ENCODE assay signal across 25 mouse cellular contexts in genomic region chr4:55882541-55882940, GRCm38 (mm10).
"Had no signal": no experiment of that assay in that cellular context is flagged by ENCODE, and none has a peak within 500 bp of the region (broad histone marks: within the 10 kb centered on the region; RNA-seq: fewer than 3 reads in every experiment).

No protein-coding gene starts in this region.

- H3K4me1 ChIP-seq: heart, embryonic 13.5 days; heart, embryonic 15.5 days; hindbrain, embryonic 13.5 days; hindbrain, embryonic 15.5 days; kidney, embryonic 15.5 days; limb, embryonic 13.5 days; liver, embryonic 12.5 days had no signal

- H3K27ac ChIP-seq: heart, adult 2 months; heart, embryonic 13.5 days; heart, embryonic 15.5 days; hindbrain, embryonic 13.5 days; hindbrain, embryonic 15.5 days; hindbrain, postnatal 0 days; kidney, embryonic 15.5 days; kidney, postnatal 0 days; limb, embryonic 13.5 days; limb, embryonic 15.5 days; liver, embryonic 12.5 days had no signal

- H3K36me3 ChIP-seq: heart, embryonic 13.5 days; heart, embryonic 15.5 days; hindbrain, embryonic 13.5 days; hindbrain, embryonic 15.5 days; kidney, embryonic 15.5 days; limb, embryonic 13.5 days; limb, embryonic 15.5 days; liver, embryonic 12.5 days had no signal

- H3K4me3 ChIP-seq: heart, adult 2 months; heart, embryonic 13.5 days; heart, embryonic 15.5 days; hindbrain, embryonic 13.5 days; hindbrain, embryonic 15.5 days; kidney, embryonic 15.5 days; limb, embryonic 13.5 days; limb, embryonic 15.5 days; liver, embryonic 12.5 days had no signal

- H3K9ac ChIP-seq: heart, embryonic 13.5 days; heart, embryonic 15.5 days; hindbrain, embryonic 13.5 days; hindbrain, embryonic 15.5 days; kidney, embryonic 15.5 days; limb, embryonic 13.5 days; limb, embryonic 15.5 days; liver, embryonic 12.5 days had no signal

- DNase-seq: gastrocnemius, postnatal 10 days; gastrocnemius, postnatal 25 days; heart, adult 11 months; heart, adult 2 months; heart, postnatal 14 days; heart, postnatal 36 days; kidney, adult 11 months; kidney, adult 2 months; kidney, adult 9 months; kidney, postnatal 14 days; kidney, postnatal 36 days; layer of hippocampus, adult 9-11 months; left cerebral cortex, postnatal 4 days had no signal

- ATAC-seq: hindbrain, postnatal 0 days; intestine, embryonic 16.5 days; liver, embryonic 12.5 days had no signal

- H3K9me3 ChIP-seq: heart, embryonic 13.5 days; heart, embryonic 15.5 days; hindbrain, embryonic 13.5 days; hindbrain, embryonic 15.5 days; kidney, embryonic 15.5 days; limb, embryonic 13.5 days; limb, embryonic 15.5 days; liver, embryonic 12.5 days had no signal

- H3K4me2 ChIP-seq: heart, embryonic 11.5 days; heart, embryonic 13.5 days; heart, embryonic 15.5 days; hindbrain, embryonic 13.5 days; hindbrain, embryonic 15.5 days; kidney, embryonic 15.5 days; limb, embryonic 13.5 days; limb, embryonic 15.5 days; liver, embryonic 12.5 days had no signal

- H3K27me3 ChIP-seq: heart, embryonic 13.5 days; heart, embryonic 15.5 days; hindbrain, embryonic 13.5 days; hindbrain, embryonic 15.5 days; kidney, embryonic 15.5 days; limb, embryonic 13.5 days; limb, embryonic 15.5 days; liver, embryonic 12.5 days had no signal
